Mouse (Mus musculus) cerebellum, adult 2 months (tissue): ENCODE data around the gene Add3.

Experiments used
- CTCF ChIP-seq: fragments of 200-500 bp; IDR thresholded peaks from 2 replicates; pipeline ENCODE4 v1.5.1; 2011; ENCODE audit warnings: low read depth, mild to moderate bottlenecking, control low read depth, low read length, moderate library complexity, borderline replicate concordance; ENCODE audit not compliant: insufficient read depth
- POLR2A ChIP-seq: fragments of 200-500 bp; IDR thresholded peaks from 2 replicates; pipeline ENCODE4 v1.6.1; 2011; ENCODE audit warnings: low read length, control low read depth, borderline replicate concordance; ENCODE audit not compliant: insufficient read depth

- TF ChIP-seq POLR2A (no peak), CTCF (no peak)
Observed at GRCm38 (mm10) chr19:53259541-53259940, 119.3 kb downstream of the Add3 start.
